ENCODE assay signal across 22 mouse cellular contexts in the genomic region with DNA sequence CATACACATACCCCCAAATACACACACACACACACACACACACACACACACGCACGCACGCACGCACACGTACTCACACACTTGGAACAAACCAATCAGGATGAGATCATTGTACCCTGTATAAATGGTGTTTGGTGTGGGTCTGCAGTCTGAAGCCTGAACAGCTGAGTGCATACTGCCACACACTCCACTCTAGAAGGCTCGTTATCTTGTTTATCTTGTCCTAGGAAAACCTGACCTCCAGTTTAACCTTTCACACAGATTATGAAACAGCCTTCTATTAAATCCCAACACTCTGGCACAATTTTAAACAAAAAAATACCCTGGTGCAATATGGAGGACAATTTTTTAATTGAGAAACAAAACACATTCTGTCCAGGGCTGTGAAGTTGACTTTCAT.
DNase-seq lines count a peak whose midpoint lies in the region; ATAC-seq and TF ChIP-seq lines count a peak whose summit lies in the region.
"Had no signal": no experiment of that assay in that cellular context is flagged by ENCODE, and none has a peak within 500 bp of the region (broad histone marks: within the 10 kb centered on the region; RNA-seq: fewer than 3 reads in every experiment).

No protein-coding gene starts in this region.

- no peaks in the 10 kb centered on the region for H3K27me3 ChIP-seq in kidney, postnatal 0 days (ENCODE audit: insufficient read depth, low read length)
- H3K27me3 ChIP-seq in kidney, embryonic 15.5 days = no peaks in the 10 kb centered on the region
- no peaks in the 10 kb centered on the region for H3K27me3 ChIP-seq in lung, embryonic 14.5 days (ENCODE audit: insufficient read depth, low read length)
- H3K27me3 ChIP-seq: hindbrain, embryonic 12.5 days; limb, embryonic 15.5 days; megakaryocyte, embryonic 14.5 days; midbrain, embryonic 13.5 days; neural tube, embryonic 12.5 days; stomach, embryonic 15.5 days had no signal

- no peak overlapping the region for H3K27ac ChIP-seq in kidney, postnatal 0 days
- no peak overlapping the region for H3K27ac ChIP-seq in kidney, embryonic 15.5 days
- H3K27ac ChIP-seq in lung, embryonic 14.5 days (ENCODE audit: low read depth) = no peak overlapping the region
- H3K27ac ChIP-seq: hindbrain, embryonic 12.5 days; limb, embryonic 15.5 days; midbrain, embryonic 13.5 days; neural tube, embryonic 12.5 days; stomach, embryonic 15.5 days had no signal

- no peaks in the 10 kb centered on the region for H3K36me3 ChIP-seq in kidney, postnatal 0 days (ENCODE audit: insufficient read depth, low read length)
- H3K36me3 ChIP-seq in kidney, embryonic 15.5 days = no peaks in the 10 kb centered on the region
- H3K36me3 ChIP-seq in lung, embryonic 14.5 days (ENCODE audit: insufficient read depth) = no peaks in the 10 kb centered on the region
- H3K36me3 ChIP-seq: hindbrain, embryonic 12.5 days; limb, embryonic 15.5 days; midbrain, embryonic 13.5 days; neural tube, embryonic 12.5 days; stomach, embryonic 15.5 days had no signal

- TF ChIP-seq CTCF in kidney, postnatal 0 days (IDR thresholded peaks at IDR 0.05; ENCODE audit: low read depth) = no peak
- TF ChIP-seq CTCF in lung, embryonic 14.5 days (IDR thresholded peaks at IDR 0.05; ENCODE audit: low read depth) = no peak

- H3K4me2 ChIP-seq in kidney, postnatal 0 days (ENCODE audit: low read length) = no peak overlapping the region
- no peak overlapping the region for H3K4me2 ChIP-seq in kidney, embryonic 15.5 days
- no peak overlapping the region for H3K4me2 ChIP-seq in lung, embryonic 14.5 days
- H3K4me2 ChIP-seq: hindbrain, embryonic 12.5 days; limb, embryonic 15.5 days; midbrain, embryonic 13.5 days; neural tube, embryonic 12.5 days; stomach, embryonic 15.5 days had no signal

- H3K9me3 ChIP-seq in kidney, postnatal 0 days (replicated peaks; ENCODE audit: low read length) = no peaks in the 10 kb centered on the region
- H3K9me3 ChIP-seq in kidney, embryonic 15.5 days (replicated peaks) = no peaks in the 10 kb centered on the region
- no peaks in the 10 kb centered on the region for H3K9me3 ChIP-seq in lung, embryonic 14.5 days (ENCODE audit: low read depth, low read length)
- H3K9me3 ChIP-seq: hindbrain, embryonic 12.5 days; limb, embryonic 15.5 days; megakaryocyte, embryonic 14.5 days; midbrain, embryonic 13.5 days; neural tube, embryonic 12.5 days; stomach, embryonic 15.5 days had no signal

- DNase-seq in embryo, embryonic 10 days (ENCODE audit: low spot score) = peak; percentile 8
- DNase-seq in embryo, embryonic 10.5 days (ENCODE audit: low spot score) = no peak
- DNase-seq in kidney, postnatal 0 days (ENCODE audit: low spot score) = peak; percentile 7
- DNase-seq in lung, embryonic 14.5 days = peak; percentile 15
- no peak for DNase-seq in lung, adult 18-20 months
- DNase-seq in Muller cell, postnatal 12 days (ENCODE audit: inconsistent ontology term) = peak; percentile 55
- DNase-seq in adrenal gland, postnatal 36 days = no peak
- DNase-seq: adrenal gland, postnatal 10 days; cerebellum, postnatal 25 days; gastrocnemius, postnatal 36 days; kidney, adult 8-10 months; kidney, postnatal 4 days; layer of hippocampus, adult 9-11 months; right cerebral cortex, postnatal 4 days; thymus, postnatal 25 days had no signal

- no peaks in the 10 kb centered on the region for H3K4me1 ChIP-seq in kidney, postnatal 0 days (replicated peaks; ENCODE audit: insufficient read depth, low read length)
- H3K4me1 ChIP-seq in kidney, embryonic 15.5 days = 0 out of 2 replicates have a peak, but pooled peaks cover 6% of the 10 kb centered on the region
- no peaks in the 10 kb centered on the region; the same call in 1 of the 2 replicates for H3K4me1 ChIP-seq in lung, embryonic 14.5 days (ENCODE audit: insufficient read depth)
- H3K4me1 ChIP-seq: hindbrain, embryonic 12.5 days; limb, embryonic 15.5 days; neural tube, embryonic 12.5 days; stomach, embryonic 15.5 days had no signal

- no peak overlapping the region for H3K4me3 ChIP-seq in kidney, postnatal 0 days (replicated peaks; ENCODE audit: low read depth, low read length)
- H3K4me3 ChIP-seq in kidney, embryonic 15.5 days (replicated peaks) = no peak overlapping the region
- H3K4me3 ChIP-seq in lung, embryonic 14.5 days (ENCODE audit: low read depth, low read length) = no peak overlapping the region
- H3K4me3 ChIP-seq: hindbrain, embryonic 12.5 days; limb, embryonic 15.5 days; megakaryocyte, embryonic 14.5 days; midbrain, embryonic 13.5 days; neural tube, embryonic 12.5 days; stomach, embryonic 15.5 days had no signal

- H3K9ac ChIP-seq in kidney, postnatal 0 days (ENCODE audit: low read depth, low read length) = no peak overlapping the region
- no peak overlapping the region for H3K9ac ChIP-seq in kidney, embryonic 15.5 days
- no peak overlapping the region for H3K9ac ChIP-seq in lung, embryonic 14.5 days
- H3K9ac ChIP-seq: hindbrain, embryonic 12.5 days; limb, embryonic 15.5 days; midbrain, embryonic 13.5 days; neural tube, embryonic 12.5 days; stomach, embryonic 15.5 days had no signal

- WGBS in kidney, postnatal 0 days = 77% methylated on average over 6 of the region's 6 CpGs
- 75% methylated on average over 6 of the region's 6 CpGs for WGBS in kidney, embryonic 15.5 days
- 50% methylated on average over 6 of the region's 6 CpGs for WGBS in lung, embryonic 14.5 days

- no peak for ATAC-seq in kidney, postnatal 0 days (replicated peaks; ENCODE audit: low FRiP score, low read depth)
- ATAC-seq in kidney, embryonic 15.5 days (replicated peaks; ENCODE audit: low FRiP score) = no peak
- no peak; the same call in 1 of the 2 replicates for ATAC-seq in lung, embryonic 14.5 days (ENCODE audit: insufficient read depth)
- ATAC-seq: midbrain, embryonic 13.5 days had no signal

Comparison
In these comparisons a context has a peak if more than half of its experiments do, and no peak if none do; other contexts are left out.
1. DNase-seq: peak in embryo, embryonic 10 days (single experiment), kidney, postnatal 0 days (single experiment), lung, embryonic 14.5 days (single experiment) and Muller cell, postnatal 12 days (single experiment); none in embryo, embryonic 10.5 days (single experiment), lung, adult 18-20 months (0 of 2) and adrenal gland, postnatal 36 days (0 of 2).